Mouse (Mus musculus): ENCODE measurements at regions not wholly inside any gene's neighbourhood (a gene's known extent, or its start where the extent isn't known, plus 50 kb on each side); places are given as distances from the start of the nearest gene placed in this dataset.

- no peak for DNase-seq (ENCODE audit: low spot score)
- TF ChIP-seq CTCF (IDR thresholded peaks at IDR 0.05) = no peak
- no peak overlapping the region for H3K27ac ChIP-seq (ENCODE audit: low read depth, low read length)
- H3K4me3 ChIP-seq (ENCODE audit: low read depth, low read length) = no peak overlapping the region
- no peaks in the 10 kb centered on the region for H3K4me1 ChIP-seq (ENCODE audit: insufficient read depth, low read length)
- no peaks in the 10 kb centered on the region for H3K9me3 ChIP-seq (ENCODE audit: low read length)
- no peaks in the 10 kb centered on the region for H3K27me3 ChIP-seq (ENCODE audit: insufficient read depth, low read length)
- 75% methylated on average over 8 of the region's 8 CpGs for WGBS
- no peak for ATAC-seq (ENCODE audit: low FRiP score)
- H3K36me3 ChIP-seq (ENCODE audit: insufficient read depth, low read length) = no peaks in the 10 kb centered on the region
- H3K9ac ChIP-seq (replicated peaks; ENCODE audit: low read length, poor library complexity, severe bottlenecking) = no peak overlapping the region
- no peak overlapping the region for H3K4me2 ChIP-seq (ENCODE audit: low read depth, low read length, poor library complexity, severe bottlenecking)
Observed at GRCm38 (mm10) chr3:136405606-136406005, 79.7 kb upstream of the Bank1 start.

GRCm38 (mm10) chr3:136383282-136383681 is 57.4 kb upstream of the Bank1 start:
- no peaks in the 10 kb centered on the region for H3K9me3 ChIP-seq (ENCODE audit: low read length)
- no peak overlapping the region for H3K9ac ChIP-seq (replicated peaks; ENCODE audit: low read length, poor library complexity, severe bottlenecking)
- WGBS = 79% methylated on average over 4 of the region's 4 CpGs
- H3K36me3 ChIP-seq (ENCODE audit: insufficient read depth, low read length) = no peaks in the 10 kb centered on the region
- ATAC-seq (ENCODE audit: low FRiP score) (no peak), DNase-seq (ENCODE audit: low spot score) (no peak)
- no peak overlapping the region for H3K27ac ChIP-seq (ENCODE audit: low read depth, low read length)
- TF ChIP-seq CTCF (IDR thresholded peaks at IDR 0.05) = no peak
- no peaks in the 10 kb centered on the region for H3K27me3 ChIP-seq (ENCODE audit: insufficient read depth, low read length)
- H3K4me2 ChIP-seq (ENCODE audit: low read depth, low read length, poor library complexity, severe bottlenecking) = no peak overlapping the region
- no peaks in the 10 kb centered on the region for H3K4me1 ChIP-seq (ENCODE audit: insufficient read depth, low read length)
- H3K4me3 ChIP-seq (ENCODE audit: low read depth, low read length) = no peak overlapping the region

- Histone ChIP-seq H3K9me3 (ENCODE audit: low read length) (no peaks in the 10 kb centered on the region), H3K4me2 (ENCODE audit: low read depth, low read length, poor library complexity, severe bottlenecking) (no peak overlapping the region), H3K4me3 (ENCODE audit: low read depth, low read length) (no peak overlapping the region), H3K36me3 (ENCODE audit: insufficient read depth, low read length) (no peaks in the 10 kb centered on the region), H3K9ac (replicated peaks; ENCODE audit: low read length, poor library complexity, severe bottlenecking) (no peak overlapping the region), H3K4me1 (ENCODE audit: insufficient read depth, low read length) (no peaks in the 10 kb centered on the region), H3K27me3 (ENCODE audit: insufficient read depth, low read length) (no peaks in the 10 kb centered on the region), H3K27ac (ENCODE audit: low read depth, low read length) (no peak overlapping the region)
- DNase-seq (ENCODE audit: low spot score) (peak; percentile 18), ATAC-seq (ENCODE audit: low FRiP score) (no peak)
- 59% methylated on average over 7 of the region's 7 CpGs for WGBS
- TF ChIP-seq CTCF (IDR thresholded peaks at IDR 0.05) = no peak
Observed at GRCm38 (mm10) chr3:136380644-136381043, 54.8 kb upstream of the Bank1 start.

- H3K27me3 ChIP-seq (ENCODE audit: insufficient read depth, low read length) = no peaks in the 10 kb centered on the region
Observed at GRCm38 (mm10) chr3:136379741-136380398, 54.0 kb upstream of the Bank1 start.

GRCm38 (mm10) chr3:136376893-136377292 is 51.0 kb upstream of the Bank1 start:
- H3K4me1 ChIP-seq (ENCODE audit: insufficient read depth, low read length) = no peaks in the 10 kb centered on the region
- 81% methylated on average over 4 of the region's 4 CpGs for WGBS
- no peaks in the 10 kb centered on the region for H3K36me3 ChIP-seq (ENCODE audit: insufficient read depth, low read length)
- H3K27ac ChIP-seq (ENCODE audit: low read depth, low read length) = no peak overlapping the region
- no peak for DNase-seq (ENCODE audit: low spot score)
- ATAC-seq (ENCODE audit: low FRiP score) = no peak
- H3K4me3 ChIP-seq (ENCODE audit: low read depth, low read length) = no peak overlapping the region
- H3K27me3 ChIP-seq (ENCODE audit: insufficient read depth, low read length) = no peaks in the 10 kb centered on the region
- no peak for TF ChIP-seq CTCF (IDR thresholded peaks at IDR 0.05)
- no peak overlapping the region for H3K9ac ChIP-seq (replicated peaks; ENCODE audit: low read length, poor library complexity, severe bottlenecking)
- no peaks in the 10 kb centered on the region for H3K9me3 ChIP-seq (ENCODE audit: low read length)
- no peak overlapping the region for H3K4me2 ChIP-seq (ENCODE audit: low read depth, low read length, poor library complexity, severe bottlenecking)

More at GRCm38 (mm10) chr3:136379741-136380398, 54.0 kb upstream of the Bank1 start:
- no peaks in the 10 kb centered on the region for H3K36me3 ChIP-seq (ENCODE audit: insufficient read depth, low read length)
- H3K9ac ChIP-seq (replicated peaks; ENCODE audit: low read length, poor library complexity, severe bottlenecking) = no peak overlapping the region
- TF ChIP-seq CTCF (IDR thresholded peaks at IDR 0.05) = no peak
- DNase-seq (ENCODE audit: low spot score) = no peak
- H3K4me3 ChIP-seq (ENCODE audit: low read depth, low read length) = no peak overlapping the region
- H3K4me2 ChIP-seq (ENCODE audit: low read depth, low read length, poor library complexity, severe bottlenecking) = no peak overlapping the region
- H3K27ac ChIP-seq (ENCODE audit: low read depth, low read length) = no peak overlapping the region
- no peaks in the 10 kb centered on the region for H3K4me1 ChIP-seq (ENCODE audit: insufficient read depth, low read length)
- no peaks in the 10 kb centered on the region for H3K9me3 ChIP-seq (ENCODE audit: low read length)
- 92% methylated on average over 6 of the region's 6 CpGs for WGBS
- ATAC-seq (ENCODE audit: low FRiP score) = no peak

Data from midbrain, postnatal 0 days (tissue).